Mouse (Mus musculus): ENCODE measurements at regions not wholly inside any gene's neighbourhood (a gene's known extent, or its start where the extent isn't known, plus 50 kb on each side); places are given as distances from the start of the nearest gene placed in this dataset.

DNA sequence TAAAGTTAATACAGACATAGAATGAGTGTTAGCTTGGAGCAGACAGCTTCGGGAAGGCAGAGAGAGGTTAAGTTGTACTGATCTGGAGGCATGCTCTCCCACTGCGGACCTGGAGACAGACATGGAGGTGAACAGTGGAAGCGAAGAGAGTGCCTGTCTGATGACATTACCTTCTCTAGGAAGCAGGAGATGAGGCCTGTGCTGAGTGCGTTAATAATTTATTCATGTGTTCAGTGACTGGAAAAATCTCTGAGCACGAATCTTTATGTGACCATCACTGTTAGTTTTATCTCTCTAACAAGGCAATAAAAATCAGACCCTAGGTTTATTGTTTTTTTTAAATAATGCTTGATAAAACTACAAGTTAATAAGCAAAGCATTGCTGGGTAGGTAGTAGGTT, 504.7 kb upstream of the Nr5a2 start:
- DNase-seq (ENCODE audit: low spot score in 2 of 2) = no peak

- no peak for DNase-seq (ENCODE audit: low spot score in 2 of 2)
These were observed 500.9 kb upstream of the Nr5a2 start for GRCm38 (mm10) chr1:137461189-137461588.

- no peak for DNase-seq (ENCODE audit: low spot score in 2 of 2)
These were observed 493.4 kb upstream of the Nr5a2 start for GRCm38 (mm10) chr1:137453446-137454208.

DNA sequence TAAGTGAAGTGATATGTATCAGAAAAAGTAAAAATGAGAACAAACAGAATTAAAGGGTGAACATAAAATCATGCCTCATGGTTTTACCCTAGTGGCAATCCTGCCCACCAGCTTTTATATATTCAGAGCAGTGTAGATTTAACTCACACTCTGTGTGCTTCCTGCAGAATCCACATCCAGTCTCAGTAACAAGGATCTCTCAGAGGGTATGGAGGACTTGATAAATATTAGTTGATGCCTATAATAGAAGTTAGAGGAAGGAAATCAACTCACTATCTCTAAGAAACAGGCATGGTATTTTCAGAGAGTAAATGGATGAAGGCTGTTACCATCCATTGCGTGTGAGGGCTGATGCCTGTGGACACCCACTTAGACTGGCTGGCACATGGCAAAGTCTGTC, 492.5 kb upstream of the Nr5a2 start:
- DNase-seq (ENCODE audit: low spot score in 2 of 2) = no peak

- no peak for DNase-seq (ENCODE audit: low spot score in 2 of 2)
These were observed 486.2 kb upstream of the Nr5a2 start for GRCm38 (mm10) chr1:137446497-137446896.

DNA sequence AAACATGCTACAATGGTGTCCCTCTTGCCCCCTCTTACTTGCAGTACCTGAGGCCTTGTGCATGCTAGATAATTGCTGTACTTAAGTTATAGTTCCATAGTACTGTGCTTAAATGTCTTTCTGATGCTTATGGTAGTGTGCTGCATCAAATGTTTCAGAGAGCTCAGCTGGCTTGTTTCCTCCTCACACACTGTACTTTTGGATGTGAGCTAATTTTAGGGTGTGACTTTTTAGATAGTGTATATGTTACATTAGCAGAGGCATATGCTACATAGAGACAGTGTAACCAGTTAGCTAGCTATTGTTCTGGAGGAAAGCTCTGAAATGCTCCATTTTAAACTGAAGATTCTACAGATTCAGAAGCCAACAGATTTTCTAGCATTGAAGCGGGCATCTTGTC, 467.9 kb upstream of the Nr5a2 start:
- DNase-seq (ENCODE audit: low spot score in 2 of 2) = peak in 1 of 2 experiments; percentile 4

DNA sequence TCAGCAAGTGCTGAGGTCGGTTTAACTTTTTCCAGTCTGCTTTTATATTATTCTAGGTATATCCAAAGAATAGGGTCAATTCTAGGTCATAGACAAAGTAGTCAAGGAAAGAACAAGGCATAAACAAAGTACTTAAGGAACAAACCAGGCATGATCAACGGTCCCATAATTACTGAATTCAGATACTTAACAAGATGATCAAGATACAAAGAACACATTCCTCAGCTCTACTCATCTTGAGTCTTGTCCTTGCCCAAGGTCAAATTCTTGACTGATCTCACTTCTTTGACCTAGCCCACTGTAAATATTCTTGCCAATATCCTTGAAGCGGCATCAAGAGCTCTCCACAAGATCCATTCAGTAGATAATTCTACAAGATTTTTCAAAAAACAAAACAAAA, 458.1 kb upstream of the Nr5a2 start:
- DNase-seq (ENCODE audit: low spot score in 2 of 2) = no peak

DNA sequence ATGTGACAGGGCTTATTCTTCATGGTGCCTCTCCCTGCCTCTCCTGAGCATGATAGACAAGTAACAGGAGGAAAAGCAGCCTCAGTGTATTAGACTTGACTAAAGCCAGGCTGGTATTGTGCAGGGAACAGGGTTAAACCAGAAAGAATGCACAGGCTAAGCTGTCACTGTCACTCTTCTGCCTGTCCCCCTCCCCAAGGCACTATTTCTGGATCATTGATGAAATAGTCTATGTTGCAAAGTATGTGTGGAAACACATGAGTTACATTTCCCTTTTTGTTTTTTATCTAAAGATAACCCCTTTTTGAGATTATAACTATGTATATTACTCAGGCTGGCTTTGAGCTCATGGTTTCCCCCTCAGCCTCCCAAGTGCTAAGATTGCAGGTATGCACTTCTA, 436.5 kb upstream of the Nr5a2 start:
- no peak for DNase-seq (ENCODE audit: low spot score in 2 of 2)

GRCm38 (mm10) chr1:137387509-137387908, 427.3 kb upstream of the Nr5a2 start:
- no peak for DNase-seq (ENCODE audit: low spot score in 2 of 2)

DNA sequence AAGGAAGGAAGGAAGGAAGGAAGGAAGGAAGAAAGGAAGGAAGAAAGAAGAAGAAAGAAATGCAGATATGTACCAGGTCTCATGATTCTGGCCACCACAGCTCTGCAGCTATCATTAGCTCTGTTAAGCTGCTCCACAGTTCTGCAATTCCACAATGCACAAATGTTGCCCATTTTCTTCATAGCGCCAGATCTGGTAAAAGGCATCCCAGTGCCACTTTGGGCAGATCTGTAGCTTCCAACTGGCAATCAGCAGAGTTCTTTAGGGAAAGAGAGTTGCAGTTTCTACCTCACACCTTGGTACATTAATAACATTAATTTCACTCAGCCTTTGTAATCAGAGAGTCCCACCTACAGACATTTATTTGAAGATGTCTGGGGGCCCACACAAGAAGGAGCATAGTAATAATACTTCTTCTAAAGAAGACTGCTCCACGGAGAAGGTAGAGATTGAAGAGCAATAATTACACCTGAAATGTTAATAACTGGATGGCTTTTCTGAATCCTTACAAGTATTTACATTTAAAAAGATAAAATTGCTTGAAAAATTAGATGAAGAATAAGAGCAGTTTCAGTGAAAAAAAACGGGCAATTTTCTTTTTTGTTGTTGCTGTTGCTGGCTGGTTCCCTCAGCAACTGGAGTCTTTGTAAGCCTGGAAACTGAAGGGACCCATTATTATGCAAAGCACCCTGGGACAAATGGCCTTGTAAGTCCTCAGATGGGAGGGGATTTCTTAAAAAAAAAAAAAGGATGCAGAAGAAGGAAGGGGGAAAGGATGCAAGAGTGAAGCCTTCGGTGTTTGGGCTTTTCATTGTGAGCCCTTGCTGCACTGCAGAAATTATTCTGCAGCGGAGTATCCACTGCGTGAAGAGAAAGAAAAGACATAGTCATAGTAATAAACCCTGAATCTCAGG, 418.1 kb upstream of the Nr5a2 start:
- no peak for DNase-seq (ENCODE audit: low spot score in 2 of 2)

DNA sequence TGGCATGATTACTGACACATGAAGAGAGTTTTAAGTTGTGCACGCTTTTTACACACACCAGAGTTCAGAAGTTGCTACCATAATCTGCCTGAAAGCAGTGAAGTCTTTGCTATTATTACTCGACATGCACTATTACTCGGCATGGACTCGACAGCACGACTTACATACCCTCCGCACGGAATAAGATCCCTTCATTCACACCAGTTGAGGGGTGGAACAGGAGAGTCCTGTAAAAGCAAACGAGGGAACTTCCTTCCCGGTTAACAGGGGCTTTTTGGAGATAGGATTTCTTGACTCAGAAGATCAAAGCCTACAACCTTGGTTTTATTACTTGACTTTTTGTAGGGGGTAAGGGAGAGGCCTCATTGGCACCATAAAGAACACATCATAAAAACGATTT, 416.4 kb upstream of the Nr5a2 start:
- DNase-seq (ENCODE audit: low spot score in 2 of 2) = no peak

- no peak for DNase-seq (ENCODE audit: low spot score in 2 of 2)
These were observed 414.4 kb upstream of the Nr5a2 start for GRCm38 (mm10) chr1:137374641-137375040.

GRCm38 (mm10) chr1:137373509-137374420, 413.5 kb upstream of the Nr5a2 start:
- DNase-seq (ENCODE audit: low spot score in 2 of 2) = no peak

- no peak for DNase-seq (ENCODE audit: low spot score in 2 of 2)
These were observed 412.0 kb upstream of the Nr5a2 start for GRCm38 (mm10) chr1:137372236-137372635.

- DNase-seq (ENCODE audit: low spot score in 2 of 2) = no peak
These were observed 404.1 kb upstream of the Nr5a2 start for GRCm38 (mm10) chr1:137364396-137364795.

GRCm38 (mm10) chr1:137363969-137364368, 403.7 kb upstream of the Nr5a2 start:
- no peak for DNase-seq (ENCODE audit: low spot score in 2 of 2)

- peak in 1 of 2 experiments; percentile 17 for DNase-seq (ENCODE audit: low spot score in 2 of 2)
These were observed 403.3 kb upstream of the Nr5a2 start for GRCm38 (mm10) chr1:137363561-137363960.

DNA sequence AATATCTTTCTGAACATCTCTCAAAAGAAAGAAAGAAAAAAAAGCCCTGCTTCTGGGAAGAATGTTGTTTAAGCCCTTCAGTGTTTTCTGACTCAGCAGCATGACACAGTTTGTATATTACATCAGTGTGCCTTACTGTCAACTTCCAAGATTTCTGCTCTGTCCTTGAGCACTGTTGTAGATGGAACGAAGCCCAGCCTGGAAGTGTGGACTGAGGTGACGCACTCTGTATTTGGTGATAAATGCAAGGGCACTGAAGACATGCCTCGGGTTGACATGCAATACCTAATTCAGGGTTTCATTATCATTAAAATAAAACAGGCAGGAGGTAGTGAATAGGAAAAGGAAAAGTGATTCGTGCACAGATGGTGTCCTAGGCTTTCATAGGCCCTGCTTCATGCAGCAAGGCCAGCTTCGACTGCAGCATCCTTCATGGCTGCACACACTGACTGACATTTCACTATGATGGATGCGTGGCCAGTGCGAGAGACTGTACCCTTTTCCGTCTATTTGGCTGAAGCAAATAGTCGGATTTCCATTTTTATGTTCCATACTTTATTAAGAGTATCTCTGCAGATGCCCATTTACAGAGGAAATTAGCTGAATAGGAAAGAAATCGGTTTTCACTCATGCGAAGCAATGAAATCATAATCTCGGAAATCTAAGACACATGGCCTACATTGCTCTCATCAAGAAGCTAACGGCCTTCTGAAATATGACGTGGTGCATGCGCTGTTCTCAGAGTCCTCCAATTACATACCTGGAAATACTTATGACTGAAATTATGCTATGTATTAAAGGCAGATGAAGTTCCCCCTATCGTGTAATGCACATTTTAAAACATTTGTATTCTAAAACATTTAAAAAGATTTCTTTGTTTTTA, 400.7 kb upstream of the Nr5a2 start:
- no peak for DNase-seq (ENCODE audit: low spot score in 2 of 2)

DNA sequence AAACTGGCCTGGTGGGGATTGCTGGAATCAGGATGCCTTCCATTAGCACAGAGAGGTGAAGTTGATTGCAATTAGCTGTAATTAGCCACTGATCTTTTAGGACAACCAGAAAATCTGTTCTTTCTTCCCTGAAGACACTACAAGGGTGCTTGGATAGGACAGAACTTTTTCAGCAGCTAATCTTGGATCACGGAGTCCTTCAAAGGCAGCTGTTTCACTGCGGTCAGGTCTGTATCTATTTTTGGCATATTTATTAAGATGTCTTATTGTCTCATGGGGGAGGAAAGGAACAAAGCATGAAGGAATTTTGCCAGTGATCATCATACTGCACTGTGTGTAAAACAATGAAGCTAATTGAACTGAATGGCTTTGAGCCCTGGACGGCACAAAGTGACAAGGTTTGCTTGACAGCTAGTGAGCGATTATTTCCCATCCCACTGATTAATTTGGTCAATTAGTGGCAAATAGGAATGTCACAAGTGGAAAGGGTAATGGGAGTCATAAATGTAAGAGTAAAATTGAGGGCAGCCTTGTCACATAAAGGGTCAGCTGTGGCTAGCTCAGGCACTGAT, 395.8 kb upstream of the Nr5a2 start:
- no peak for DNase-seq (ENCODE audit: low spot score in 2 of 2)
